Mouse (Mus musculus) megakaryocyte, embryonic 14.5 days (primary cell): ENCODE results near the gene Vps8. TPM values are rescaled to one million over a fixed set of nuclear protein-coding genes. Genes with fewer than 3 reads are reported as not detected.
A peak's percentile ranks its signal among the peaks of the same experiment; 100 is the strongest.

Experiments
- H3K27me3 ChIP-seq: replicated peaks from 2 replicates; pipeline ENCODE3; 2012; ENCODE audit warnings: inconsistent platforms
- H3K36me3 ChIP-seq: replicated peaks from 2 replicates; pipeline ENCODE3; 2012; ENCODE audit warnings: low read length, inconsistent platforms, mixed read lengths
- H3K4me1 ChIP-seq: 2 replicates; pipeline ENCODE4 v1.6.1; 2012; ENCODE audit warnings: inconsistent platforms
- H3K4me3 ChIP-seq: replicated peaks from 2 replicates; pipeline ENCODE3; 2012; ENCODE audit warnings: moderate library complexity, mild to moderate bottlenecking, inconsistent platforms
- H3K9me3 ChIP-seq: 2 replicates; pipeline ENCODE4 v1.6.1; 2012; ENCODE audit warnings: inconsistent platforms
- FLI1 ChIP-seq: IDR thresholded peaks from 2 replicates; pipeline ENCODE4 v1.6.1; 2012; ENCODE audit warnings: low read length, inconsistent platforms, mixed read lengths
- GATA1 ChIP-seq: IDR thresholded peaks from 3 replicates; pipeline ENCODE4 v1.6.1; 2012; ENCODE audit warnings: mixed read lengths, low read length, inconsistent platforms, borderline replicate concordance
- polyA plus RNA-seq: library from polyadenylated mRNA; stranded (reverse); fragments of >175 nt; gene quantifications from 2 replicates; pipeline ENCODE4 v1.2.3, GENCODE M21; 2012; ENCODE audit warnings: low replicate concordance; ENCODE audit not compliant: insufficient read depth

Vps8 gene
- polyA plus RNA-seq, 1 experiment: 73.6 TPM

- no peaks in the 10 kb centered on the region for H3K9me3 ChIP-seq
- no peak overlapping the region for H3K4me3 ChIP-seq
Observed at GRCm38 (mm10) chr16:21567093-21567492, 144.2 kb downstream of the Vps8 start.

GRCm38 (mm10) chr16:21569952-21570351 lies 147.0 kb downstream of the Vps8 start:
- TF ChIP-seq GATA1 (no peak), FLI1 (no peak)
- Histone ChIP-seq H3K9me3 (no peaks in the 10 kb centered on the region), H3K36me3 (peaks cover 55% of the 10 kb centered on the region), H3K27me3 (no peaks in the 10 kb centered on the region), H3K4me3 (no peak overlapping the region), H3K4me1 (peaks cover 21% of the 10 kb centered on the region)

More at GRCm38 (mm10) chr16:21567093-21567492, 144.2 kb downstream of the Vps8 start:
- Histone ChIP-seq H3K27me3 (no peaks in the 10 kb centered on the region), H3K36me3 (peaks cover 58% of the 10 kb centered on the region), H3K4me1 (peaks cover 39% of the 10 kb centered on the region)
- TF ChIP-seq GATA1 (no peak), FLI1 (no peak)

- Histone ChIP-seq H3K9me3 (no peaks in the 10 kb centered on the region), H3K4me1 (peaks cover 21% of the 10 kb centered on the region), H3K36me3 (peaks cover 52% of the 10 kb centered on the region), H3K27me3 (no peaks in the 10 kb centered on the region), H3K4me3 (no peak overlapping the region)
- TF ChIP-seq FLI1: no peak
- no peak for TF ChIP-seq GATA1
Observed at GRCm38 (mm10) chr16:21570786-21571185, 147.9 kb downstream of the Vps8 start.

GRCm38 (mm10) chr16:21576000-21576420 lies 153.1 kb downstream of the Vps8 start:
- Histone ChIP-seq H3K9me3 (no peaks in the 10 kb centered on the region), H3K36me3 (peaks cover 62% of the 10 kb centered on the region), H3K4me3 (no peak overlapping the region), H3K4me1 (peaks cover 5% of the 10 kb centered on the region; the same call in 1 of the 2 replicates), H3K27me3 (no peaks in the 10 kb centered on the region)
- TF ChIP-seq GATA1 (no peak), FLI1 (no peak)

- Histone ChIP-seq H3K27me3 (no peaks in the 10 kb centered on the region), H3K4me1 (peaks cover 43% of the 10 kb centered on the region), H3K36me3 (peaks cover 39% of the 10 kb centered on the region), H3K4me3 (no peak overlapping the region), H3K9me3 (no peaks in the 10 kb centered on the region)
- TF ChIP-seq FLI1: no peak
- TF ChIP-seq GATA1: no peak
Observed at GRCm38 (mm10) chr16:21589110-21589509, 166.2 kb downstream of the Vps8 start.

GRCm38 (mm10) chr16:21590806-21591205 lies 167.9 kb downstream of the Vps8 start:
- peaks cover 43% of the 10 kb centered on the region for H3K4me1 ChIP-seq
- H3K4me3 ChIP-seq: peak overlapping the region; percentile 50
- no peaks in the 10 kb centered on the region for H3K27me3 ChIP-seq
- peaks cover 44% of the 10 kb centered on the region for H3K36me3 ChIP-seq
- H3K9me3 ChIP-seq: no peaks in the 10 kb centered on the region
- no peak for TF ChIP-seq GATA1
- no peak for TF ChIP-seq FLI1

GRCm38 (mm10) chr16:21591511-21591910 lies 168.6 kb downstream of the Vps8 start:
- TF ChIP-seq FLI1: no peak
- TF ChIP-seq GATA1: no peak
- Histone ChIP-seq H3K4me3 (no peak overlapping the region), H3K9me3 (no peaks in the 10 kb centered on the region), H3K4me1 (peaks cover 43% of the 10 kb centered on the region), H3K27me3 (no peaks in the 10 kb centered on the region), H3K36me3 (peaks cover 51% of the 10 kb centered on the region)

GRCm38 (mm10) chr16:21595539-21595938 lies 172.6 kb downstream of the Vps8 start:
- Histone ChIP-seq H3K27me3 (no peaks in the 10 kb centered on the region), H3K4me3 (no peak overlapping the region), H3K36me3 (peaks cover 30% of the 10 kb centered on the region), H3K4me1 (peaks cover 19% of the 10 kb centered on the region), H3K9me3 (no peaks in the 10 kb centered on the region)
- TF ChIP-seq GATA1 (no peak), FLI1 (no peak)

- H3K9me3 ChIP-seq: no peaks in the 10 kb centered on the region
- no peak overlapping the region for H3K4me3 ChIP-seq
- H3K27me3 ChIP-seq: no peaks in the 10 kb centered on the region
- peaks cover 17% of the 10 kb centered on the region for H3K36me3 ChIP-seq
- TF ChIP-seq GATA1 (no peak), FLI1 (no peak)
- H3K4me1 ChIP-seq: peaks cover 19% of the 10 kb centered on the region
Observed at GRCm38 (mm10) chr16:21604354-21604753, 181.4 kb downstream of the Vps8 start.

GRCm38 (mm10) chr16:21606249-21607020 lies 183.5 kb downstream of the Vps8 start:
- Histone ChIP-seq H3K4me1 (peaks cover 19% of the 10 kb centered on the region), H3K27me3 (no peaks in the 10 kb centered on the region), H3K36me3 (peaks cover 21% of the 10 kb centered on the region), H3K9me3 (no peaks in the 10 kb centered on the region), H3K4me3 (no peak overlapping the region)
- no peak for TF ChIP-seq GATA1
- no peak for TF ChIP-seq FLI1
